15 mouse cellular contexts compared by ENCODE assay signal in genomic region chr8:35891769-35892168, GRCm38 (mm10).
DNase-seq lines count a peak whose midpoint lies in the region; ATAC-seq and TF ChIP-seq lines count a peak whose summit lies in the region.
"Had no signal": no experiment of that assay in that cellular context is flagged by ENCODE, and none has a peak within 500 bp of the region (broad histone marks: within the 10 kb centered on the region; RNA-seq: fewer than 3 reads in every experiment).

No protein-coding gene starts in this region.

- TF ChIP-seq CTCF in intestine, postnatal 0 days (IDR thresholded peaks at IDR 0.05; ENCODE audit: low read depth), result no peak

- H3K4me2 ChIP-seq in midbrain, embryonic 16.5 days (ENCODE audit: low read length), result no peak overlapping the region
- no peak overlapping the region for H3K4me2 ChIP-seq in intestine, postnatal 0 days (replicated peaks; ENCODE audit: low read depth)
- H3K4me2 ChIP-seq: midbrain, embryonic 11.5 days; stomach, embryonic 15.5 days had no signal

- peak; percentile 57 to 68 for DNase-seq in heart, adult 18-20 months
- DNase-seq in heart, embryonic 10.5 days (ENCODE audit: low spot score), result no peak
- DNase-seq in lung, postnatal 36 days, result peak; percentile 18
- DNase-seq in lung, postnatal 25 days (ENCODE audit: low spot score), result no peak
- DNase-seq in heart, postnatal 10 days, result peak; percentile 44 to 50
- DNase-seq: cerebellum, adult 8-10 months; right cerebral cortex, postnatal 4 days had no signal

- peaks cover 33% of the 10 kb centered on the region for H3K4me1 ChIP-seq in heart, embryonic 10.5 days
- H3K4me1 ChIP-seq in midbrain, embryonic 16.5 days (ENCODE audit: control insufficient read depth, insufficient read depth, low read length), result no peaks in the 10 kb centered on the region; the same call in 1 of the 2 replicates
- no peaks in the 10 kb centered on the region for H3K4me1 ChIP-seq in intestine, postnatal 0 days (replicated peaks; ENCODE audit: control insufficient read depth, insufficient read depth, low read length)
- H3K4me1 ChIP-seq: stomach, embryonic 15.5 days had no signal

- no peaks in the 10 kb centered on the region for H3K36me3 ChIP-seq in heart, embryonic 10.5 days
- no peaks in the 10 kb centered on the region for H3K36me3 ChIP-seq in midbrain, embryonic 16.5 days (ENCODE audit: control insufficient read depth, insufficient read depth, low read length)
- H3K36me3 ChIP-seq in intestine, postnatal 0 days (ENCODE audit: control insufficient read depth, insufficient read depth), result no peaks in the 10 kb centered on the region
- H3K36me3 ChIP-seq: stomach, embryonic 15.5 days had no signal

- H3K27ac ChIP-seq in heart, embryonic 10.5 days, result no peak overlapping the region
- no peak overlapping the region for H3K27ac ChIP-seq in midbrain, embryonic 16.5 days (ENCODE audit: low read length)
- no peak overlapping the region for H3K27ac ChIP-seq in intestine, postnatal 0 days (ENCODE audit: low read depth, low read length)
- H3K27ac ChIP-seq: stomach, embryonic 15.5 days had no signal

- intact Hi-C loops in heart, postnatal 10 days (cut with DNase I), result no loop called here

- ATAC-seq in midbrain, embryonic 16.5 days, result no peak
- no peak for ATAC-seq in inflammation-experienced regulatory T-cells, adult 6 months
- ATAC-seq in intestine, postnatal 0 days, result no peak
- ATAC-seq: CD4-positive, CD25-positive, alpha-beta regulatory T cell, adult 4 months; Patski had no signal

- no peak overlapping the region for H3K9ac ChIP-seq in midbrain, embryonic 16.5 days (ENCODE audit: low read depth, low read length)
- H3K9ac ChIP-seq in intestine, postnatal 0 days (ENCODE audit: low read depth, low read length), result no peak overlapping the region
- H3K9ac ChIP-seq: stomach, embryonic 15.5 days had no signal

- H3K27me3 ChIP-seq in heart, embryonic 10.5 days (ENCODE audit: insufficient read depth, poor library complexity, severe bottlenecking), result no peaks in the 10 kb centered on the region
- no peaks in the 10 kb centered on the region for H3K27me3 ChIP-seq in midbrain, embryonic 16.5 days (ENCODE audit: control insufficient read depth, insufficient read depth, low read depth, low read length)
- no peaks in the 10 kb centered on the region for H3K27me3 ChIP-seq in intestine, postnatal 0 days (replicated peaks; ENCODE audit: control insufficient read depth, insufficient read depth, low read length)
- H3K27me3 ChIP-seq: Patski; stomach, embryonic 15.5 days had no signal

- H3K9me3 ChIP-seq in heart, embryonic 10.5 days, result no peaks in the 10 kb centered on the region
- H3K9me3 ChIP-seq in midbrain, embryonic 16.5 days (replicated peaks; ENCODE audit: control insufficient read depth, low read length, poor library complexity, severe bottlenecking), result no peaks in the 10 kb centered on the region
- no peaks in the 10 kb centered on the region for H3K9me3 ChIP-seq in intestine, postnatal 0 days (ENCODE audit: control insufficient read depth)
- H3K9me3 ChIP-seq: stomach, embryonic 15.5 days had no signal

- 78% methylated on average over 6 of the region's 6 CpGs for WGBS in heart, embryonic 10.5 days
- whole genome bisulfite sequencing in midbrain, embryonic 16.5 days, result 67% methylated on average over 6 of the region's 6 CpGs
- 80% methylated on average over 6 of the region's 6 CpGs for WGBS in intestine, postnatal 0 days

- H3K4me3 ChIP-seq in heart, embryonic 10.5 days, result no peak overlapping the region
- H3K4me3 ChIP-seq in midbrain, embryonic 16.5 days (ENCODE audit: low read depth, low read length), result no peak overlapping the region
- no peak overlapping the region for H3K4me3 ChIP-seq in intestine, postnatal 0 days (ENCODE audit: low read depth, low read length)
- H3K4me3 ChIP-seq: erythroblast, embryonic 14.5 days; stomach, embryonic 15.5 days had no signal

Comparison
In these comparisons a context has a peak if more than half of its experiments do, and no peak if none do; other contexts are left out.
1. DNase-seq: peak in heart, adult 18-20 months (2 of 2), lung, postnatal 36 days (single experiment) and heart, postnatal 10 days (2 of 2); none in heart, embryonic 10.5 days (single experiment) and lung, postnatal 25 days (single experiment).